Mouse (Mus musculus) gastrocnemius, postnatal 10 days (tissue): ENCODE results near the gene Kmt2e. TPM values are rescaled to one million over a fixed set of nuclear protein-coding genes. Genes with fewer than 3 reads are reported as not detected.

Experiments
- DNase-seq: peaks from one replicate; pipeline ENCODE4 v3.0.0; 2021; ENCODE audit warnings: mixed read lengths
- long read RNA-seq, 2 experiments: library from polyadenylated mRNA; stranded (forward); transcript quantifications; one replicate each; pipeline ENCODE4 v2.0.0; 2021
- total RNA-seq, 2 experiments: library from RNA; stranded (reverse); gene quantifications; 2 replicates each; pipeline ENCODE4 v1.2.3; 2021

Gene Kmt2e
- 10 to 100 TPM; 33.1 to 45.6 TPM for total RNA-seq
- long read RNA-seq, experiment 1, partial matches to known transcripts: 16 of 22 reads
- long read RNA-seq, experiment 1, other reads (novel, unspliced or antisense): 6 of 22 reads
- long read RNA-seq, experiment 2, partial matches to known transcripts: 12 of 15 reads
- long read RNA-seq, experiment 2, other reads (novel, unspliced or antisense): 3 of 15 reads

DNA sequence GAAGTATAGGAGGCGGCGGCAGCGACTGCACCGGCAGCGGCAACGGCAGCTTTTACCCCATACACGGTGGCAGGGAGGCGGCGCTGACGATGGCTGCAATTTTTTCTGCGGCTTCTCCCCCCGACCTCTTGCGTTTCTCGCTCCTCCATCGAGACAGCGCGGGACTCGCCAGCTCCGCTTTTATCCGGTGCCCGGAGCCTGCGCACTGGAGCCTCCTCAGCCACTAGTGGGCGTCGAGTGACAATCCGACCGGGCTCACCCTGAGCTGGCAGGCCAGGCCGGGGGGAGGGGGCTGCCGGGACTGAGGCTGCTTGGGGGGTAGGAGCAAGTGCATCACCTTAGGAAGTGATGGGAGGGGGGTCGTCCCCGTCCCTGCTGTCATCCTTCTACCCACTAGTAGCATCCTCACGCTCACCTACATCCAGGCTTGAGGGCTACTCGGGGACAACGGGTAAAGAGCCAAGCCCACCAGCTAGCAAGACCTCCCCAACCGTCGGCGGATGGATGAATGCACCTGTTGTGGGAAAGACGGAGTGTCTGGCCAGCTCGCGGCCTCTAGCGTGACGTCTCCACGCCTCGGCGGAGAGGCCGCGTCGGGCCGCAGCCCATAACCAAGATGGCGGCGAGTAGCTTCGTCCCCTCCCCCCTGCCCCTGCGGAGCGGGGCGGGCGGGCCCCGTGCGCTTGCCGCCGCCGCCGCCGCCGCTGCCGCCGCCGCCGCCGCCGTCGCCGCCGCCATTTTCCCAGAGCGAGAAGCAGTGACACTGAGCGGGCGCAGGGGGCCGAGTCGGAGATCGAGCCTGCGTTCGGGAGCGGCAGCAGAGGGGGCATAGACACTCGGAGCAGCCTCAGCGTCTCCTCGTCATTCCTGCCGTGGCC is at the start of gene Kmt2e:
Gene Kmt2e (plus strand): TSS at position 722 of the 878 bp plus-strand sequence.
- DNase-seq: peak; percentile 95

DNA sequence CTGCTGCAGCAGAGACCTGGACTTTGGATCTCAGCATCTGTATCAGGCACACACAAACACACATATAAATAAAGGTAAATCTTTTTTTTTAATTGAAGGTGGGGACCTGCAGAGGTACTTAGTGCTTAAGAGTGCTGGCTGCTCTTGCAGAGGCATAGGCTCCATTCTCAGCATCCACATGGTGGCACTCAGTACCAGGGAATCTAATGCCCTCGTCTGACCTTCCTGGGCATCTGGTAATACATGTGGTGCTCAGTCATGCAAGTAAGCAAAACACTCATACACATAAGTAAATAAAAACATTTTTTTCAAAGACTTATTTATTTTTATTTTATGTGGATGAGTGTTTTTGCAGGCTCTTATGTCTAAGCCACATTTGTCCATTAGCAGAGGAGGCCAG is 49.1 kb upstream of the Kmt2e start:
- DNase-seq: no peak

DNA sequence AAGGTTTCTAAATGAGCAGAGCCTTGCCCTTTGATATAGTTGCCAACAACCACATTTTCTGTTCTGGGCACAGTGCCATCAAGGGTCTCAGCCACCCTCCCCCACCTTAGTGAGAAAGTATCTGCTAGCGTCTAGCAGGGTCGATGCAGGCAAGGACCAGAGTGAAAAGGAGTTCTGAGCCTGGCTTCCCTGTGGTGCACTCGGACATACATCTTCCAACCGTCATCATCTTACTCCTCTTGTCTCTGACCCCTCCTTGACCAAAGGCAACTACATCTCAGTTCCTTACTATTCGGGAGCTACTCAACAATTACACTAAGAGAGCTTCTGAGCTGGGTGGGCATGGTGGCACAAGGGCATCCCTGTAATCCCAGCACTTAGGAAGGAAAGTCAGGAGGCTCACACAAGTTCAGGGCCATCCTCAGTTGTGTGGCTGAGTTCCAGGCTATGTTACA is 48.5 kb upstream of the Kmt2e start:
- no peak for DNase-seq

DNA sequence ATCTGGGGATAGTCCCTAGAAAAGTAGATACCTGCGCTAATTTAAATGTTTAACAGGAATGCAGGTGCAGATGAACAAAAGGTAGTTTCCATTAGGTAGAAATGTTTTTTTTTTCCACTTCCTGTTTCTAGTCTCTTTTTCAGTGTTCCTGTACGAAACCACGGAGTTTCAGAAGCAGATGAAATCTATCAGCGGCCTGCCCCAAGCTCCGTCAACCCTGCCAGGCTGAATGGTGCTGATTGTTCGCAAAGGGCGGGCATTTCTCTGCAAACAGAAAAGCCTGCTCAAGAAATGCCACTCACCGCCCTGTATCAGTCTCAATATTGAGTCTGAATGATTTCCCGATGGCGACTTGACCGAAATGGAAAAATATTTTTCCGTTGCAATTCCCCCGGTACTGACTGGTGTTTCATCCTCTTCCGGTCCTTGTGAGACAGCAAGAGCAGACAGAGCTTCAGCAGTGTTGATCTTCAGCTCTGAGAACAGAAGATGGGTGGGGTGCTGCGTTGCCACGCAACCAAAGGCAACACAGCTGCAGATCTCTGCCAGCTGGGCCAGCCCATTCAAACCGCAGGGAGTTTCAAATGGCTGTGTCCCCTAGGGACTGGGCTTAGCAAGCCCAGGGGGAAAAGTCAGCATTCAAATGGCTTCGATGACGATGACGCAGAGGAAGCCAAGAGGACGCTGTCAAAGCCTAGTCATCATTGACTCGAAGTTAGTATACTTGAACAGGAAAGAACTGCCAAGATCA is 47.5 kb upstream of the Kmt2e start:
- DNase-seq: peak; percentile 78

DNA sequence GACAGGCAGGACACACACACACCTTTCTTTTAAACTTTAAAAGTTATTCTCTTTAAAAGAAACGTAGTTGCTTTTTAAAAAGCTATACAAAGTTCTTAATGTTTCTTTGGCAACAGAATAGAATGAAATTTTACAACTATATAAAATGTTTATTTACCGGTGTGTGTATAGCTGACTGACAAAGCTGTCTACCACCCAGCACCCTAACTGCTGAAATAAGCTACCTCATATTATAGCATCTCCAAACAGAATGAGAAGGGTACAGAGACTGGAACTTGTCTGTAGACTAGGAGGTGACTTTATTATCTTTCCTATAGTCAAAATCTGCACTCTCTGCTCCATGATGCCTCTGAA is 47.0 kb upstream of the Kmt2e start:
- no peak for DNase-seq

DNA sequence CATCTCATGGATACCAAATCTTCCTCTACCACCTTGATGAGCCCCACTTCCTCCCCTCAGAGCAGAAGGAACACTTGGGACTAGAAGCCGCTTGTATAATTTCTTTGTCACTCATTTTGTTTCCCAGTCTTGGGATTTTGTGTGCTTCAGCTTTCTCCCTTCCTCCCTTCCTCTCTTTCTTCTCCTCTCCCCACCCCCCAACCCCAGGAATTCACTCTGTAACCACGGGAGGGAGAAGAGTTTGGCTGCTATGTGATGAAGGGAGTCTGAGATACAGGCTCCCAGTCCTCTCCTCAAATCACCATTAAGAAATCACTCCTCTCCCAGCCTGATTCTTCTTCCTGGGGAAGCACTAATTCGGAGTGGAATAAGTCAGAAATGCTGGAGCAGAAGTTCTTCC is 46.1 kb upstream of the Kmt2e start:
- no peak for DNase-seq

DNA sequence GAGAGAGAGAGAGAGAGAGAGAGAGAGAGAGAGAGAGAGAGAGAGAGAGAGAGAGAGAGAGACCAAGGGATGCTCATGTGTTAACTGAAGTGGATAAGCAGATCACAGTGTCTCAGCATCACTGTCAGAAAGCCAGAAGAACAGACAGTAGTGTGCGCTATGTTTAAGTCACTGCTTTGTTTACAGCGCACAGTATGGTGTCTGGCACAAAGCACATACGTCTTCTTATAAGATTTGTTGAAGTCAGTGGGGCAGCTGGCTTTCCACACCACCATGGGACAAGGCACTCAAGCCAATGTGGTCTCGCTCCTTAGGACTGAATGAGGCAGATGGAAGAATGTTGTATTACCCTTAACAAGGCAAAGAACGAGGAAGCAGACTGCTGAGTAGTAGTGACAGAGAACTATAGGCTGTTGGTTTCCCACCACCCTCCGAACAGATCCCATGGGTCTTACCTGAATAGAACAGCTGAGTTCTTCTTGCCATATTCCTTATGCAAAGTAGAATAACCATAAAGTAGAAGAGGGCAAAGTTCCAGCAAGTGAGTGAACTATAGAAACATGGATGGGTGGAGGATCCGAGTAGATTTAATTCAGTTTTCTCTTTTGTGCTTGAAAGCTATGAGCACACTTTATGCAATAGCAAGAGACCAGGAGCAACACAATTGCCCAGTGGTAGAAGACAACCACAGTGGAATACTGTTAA is 44.5 kb upstream of the Kmt2e start:
- no peak for DNase-seq

DNA sequence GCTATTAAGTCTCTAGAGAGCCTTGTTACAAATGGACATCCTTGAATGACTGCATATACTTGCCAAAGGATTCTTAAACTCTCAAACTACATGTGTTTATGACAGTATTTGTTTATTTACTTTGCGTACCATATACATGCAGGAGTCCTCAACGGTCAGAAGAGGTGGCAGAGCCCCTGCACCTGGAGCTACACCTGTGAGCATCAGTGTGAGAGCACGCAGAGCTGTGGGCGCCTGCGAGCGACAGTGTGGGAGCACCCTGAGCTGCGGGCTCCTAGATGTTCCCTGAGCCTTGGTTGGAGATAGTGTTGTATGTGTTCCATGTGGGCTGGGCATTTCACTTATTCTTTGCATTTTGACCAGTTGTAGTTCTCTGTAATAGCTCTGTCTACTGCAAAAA is 42.5 kb upstream of the Kmt2e start:
- DNase-seq: no peak

DNA sequence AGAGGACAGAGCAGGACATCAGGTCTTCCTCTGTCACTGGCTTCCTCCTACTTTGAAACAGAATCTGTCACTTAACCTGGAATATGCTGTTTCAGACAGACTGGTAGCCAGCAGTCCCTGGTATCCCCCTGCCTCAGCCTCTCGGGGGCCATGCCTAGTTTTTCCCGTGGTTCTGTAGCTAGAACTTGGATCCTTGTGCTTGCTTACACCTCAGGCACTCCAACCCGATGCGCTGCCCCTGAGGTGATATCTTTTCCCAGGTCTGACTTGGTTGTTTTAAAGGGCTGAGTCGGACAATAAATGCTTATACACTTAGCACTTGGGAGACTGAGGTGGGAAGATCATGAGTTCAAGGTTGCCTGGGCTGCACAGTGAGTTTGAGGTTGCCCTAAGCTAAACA is 40.4 kb upstream of the Kmt2e start:
- DNase-seq: no peak

DNA sequence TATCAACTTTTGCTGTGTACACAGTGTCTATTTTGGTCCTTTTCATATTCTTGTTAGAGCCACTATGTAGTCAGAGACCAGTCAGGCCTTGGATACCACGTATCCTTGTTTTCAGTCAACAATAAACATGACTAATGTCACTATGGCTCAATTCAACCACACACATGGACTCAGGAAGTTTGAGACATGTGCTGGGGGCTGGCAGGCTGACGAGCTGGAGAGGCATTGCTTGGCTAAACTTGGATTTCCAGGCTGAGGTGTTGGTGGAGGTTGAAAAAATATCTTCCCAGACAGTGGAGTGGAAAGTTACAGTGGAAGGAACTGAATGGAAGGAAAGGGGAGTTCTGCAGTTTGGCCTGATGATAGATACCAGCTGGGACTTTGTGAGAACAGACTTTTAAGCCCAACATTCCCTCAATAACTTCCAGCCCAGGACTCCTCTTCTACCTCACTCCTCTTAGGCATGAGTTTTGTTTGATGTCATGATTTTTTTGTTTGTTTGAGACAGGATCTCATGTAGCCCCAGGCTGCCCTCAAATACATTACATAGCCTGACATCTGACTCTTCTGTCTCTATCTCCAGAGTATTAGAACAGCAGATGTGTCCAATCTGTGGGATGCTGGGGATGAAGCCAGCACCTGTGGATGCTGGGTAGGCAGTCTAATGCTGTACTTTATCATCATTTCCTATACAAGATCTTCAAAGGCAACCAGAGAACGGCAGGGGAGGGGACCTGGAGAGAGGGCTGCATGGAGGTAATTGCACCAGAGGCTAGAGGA is 39.7 kb upstream of the Kmt2e start:
- no peak for DNase-seq

DNA sequence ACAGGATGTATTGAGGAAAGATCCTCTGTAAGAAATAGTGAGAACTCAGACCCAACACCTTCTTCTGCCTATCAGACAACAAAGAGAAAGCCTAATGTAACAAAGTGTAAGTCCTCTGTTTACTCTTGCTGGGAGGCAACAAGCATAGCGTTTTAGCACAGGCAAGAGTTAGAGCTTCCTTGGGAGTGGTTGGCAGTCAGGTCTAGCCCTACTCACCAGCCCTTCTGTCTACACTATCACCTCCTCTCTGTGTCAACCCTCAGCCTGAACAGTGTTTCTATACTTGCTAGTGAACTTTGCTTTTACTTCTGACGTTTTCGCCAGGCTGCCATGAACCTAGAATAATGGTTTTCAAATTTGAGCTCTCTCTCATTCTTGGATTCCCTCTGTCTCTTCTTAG is 38.5 kb upstream of the Kmt2e start:
- DNase-seq: no peak

DNA sequence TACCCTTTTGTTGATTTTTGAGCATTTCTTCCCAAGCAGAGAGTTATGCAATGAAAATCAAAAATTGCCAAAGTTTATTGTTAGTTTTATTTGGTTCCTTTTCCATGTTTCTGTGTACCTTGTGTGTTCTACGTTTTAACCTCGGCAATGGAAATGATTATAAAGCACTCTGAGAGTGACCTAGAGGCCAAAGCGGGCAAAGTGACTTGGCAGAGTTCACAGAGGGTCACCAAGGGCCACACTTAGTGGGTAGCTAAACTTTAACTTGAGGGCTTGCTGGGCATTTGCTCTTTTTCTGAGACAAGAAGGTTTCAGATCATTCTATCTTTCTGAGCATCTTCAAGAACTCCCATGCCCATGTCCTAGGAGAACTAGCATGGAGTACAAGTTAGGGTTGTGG is 37.5 kb upstream of the Kmt2e start:
- DNase-seq: no peak

DNA sequence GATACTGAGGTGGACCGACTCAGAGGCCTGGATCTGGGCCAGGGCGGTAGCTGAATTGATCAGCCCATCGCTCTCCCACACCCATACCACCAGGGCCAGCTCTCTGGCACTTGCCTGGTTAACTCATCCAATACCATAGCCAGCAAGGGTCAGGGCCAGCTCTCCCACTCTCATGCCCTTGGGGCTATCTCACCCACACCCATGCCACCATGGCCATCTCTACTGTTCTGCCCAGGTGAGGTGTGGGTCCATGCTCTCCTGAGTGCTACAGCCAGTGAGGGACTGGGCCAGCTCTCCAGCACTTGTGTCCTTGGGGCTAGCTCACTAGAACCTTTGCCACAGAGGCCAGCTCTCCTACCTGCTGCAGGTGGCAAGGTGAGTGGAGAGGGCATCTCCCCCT is 34.1 kb upstream of the Kmt2e start:
- DNase-seq: no peak

DNA sequence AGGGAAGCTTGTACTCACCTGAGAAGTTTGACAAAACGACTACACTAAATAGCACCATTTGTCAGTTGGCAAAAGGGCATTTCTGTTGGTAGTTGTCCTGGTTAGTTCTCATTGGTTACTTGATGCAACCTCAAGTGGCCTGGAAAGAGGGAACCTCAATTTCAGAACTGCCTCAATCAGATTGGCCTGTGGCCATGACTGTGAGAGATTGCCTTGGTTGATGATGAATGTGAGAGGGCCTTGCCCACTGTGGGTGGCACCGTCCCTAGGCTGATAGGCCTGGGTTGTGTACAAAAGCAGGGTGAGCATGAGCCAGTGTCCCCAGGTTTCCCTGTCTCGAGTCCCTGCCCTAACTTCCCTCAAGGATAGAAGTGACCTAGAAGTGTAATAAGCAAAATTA is 33.4 kb upstream of the Kmt2e start:
- no peak for DNase-seq

DNA sequence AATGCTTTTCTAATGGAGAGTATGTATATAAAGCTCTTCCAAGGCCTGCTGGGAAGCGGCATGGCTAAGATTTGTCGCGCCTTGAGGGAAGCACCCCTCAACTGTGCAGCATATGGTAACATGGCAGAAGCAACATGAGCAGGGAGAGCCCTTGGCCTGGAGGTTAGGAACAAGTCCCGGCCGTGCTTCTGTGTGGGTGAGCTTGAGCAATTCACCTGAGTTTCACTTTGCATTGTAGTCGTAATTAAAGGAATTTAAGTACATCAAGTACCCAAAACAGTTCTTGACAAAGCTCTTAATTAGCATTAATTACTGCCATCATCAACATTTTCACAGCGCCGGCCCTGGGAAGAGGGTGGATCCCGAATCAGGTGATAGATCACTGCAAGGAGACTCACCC is 32.9 kb upstream of the Kmt2e start:
- DNase-seq: no peak

DNA sequence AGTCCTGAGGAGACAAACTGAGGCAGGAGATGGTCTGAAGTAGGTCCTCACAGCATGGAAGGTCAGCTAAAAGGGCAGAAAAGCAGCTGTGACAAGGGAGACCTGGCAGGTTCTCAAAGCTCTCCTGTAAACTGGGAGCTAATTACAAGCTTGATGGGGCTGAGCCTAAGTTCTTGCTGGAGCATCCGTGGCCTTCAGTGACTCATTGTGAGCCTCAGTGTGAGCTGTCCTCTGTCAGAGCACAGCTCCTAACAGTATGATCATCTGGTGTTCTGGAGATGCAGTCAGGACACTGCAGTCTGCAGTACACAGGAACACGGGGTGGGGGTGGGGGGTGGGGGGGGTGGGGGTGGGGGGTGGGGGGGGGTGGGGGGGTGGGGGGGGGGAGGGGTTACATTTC is 32.2 kb upstream of the Kmt2e start:
- no peak for DNase-seq

DNA sequence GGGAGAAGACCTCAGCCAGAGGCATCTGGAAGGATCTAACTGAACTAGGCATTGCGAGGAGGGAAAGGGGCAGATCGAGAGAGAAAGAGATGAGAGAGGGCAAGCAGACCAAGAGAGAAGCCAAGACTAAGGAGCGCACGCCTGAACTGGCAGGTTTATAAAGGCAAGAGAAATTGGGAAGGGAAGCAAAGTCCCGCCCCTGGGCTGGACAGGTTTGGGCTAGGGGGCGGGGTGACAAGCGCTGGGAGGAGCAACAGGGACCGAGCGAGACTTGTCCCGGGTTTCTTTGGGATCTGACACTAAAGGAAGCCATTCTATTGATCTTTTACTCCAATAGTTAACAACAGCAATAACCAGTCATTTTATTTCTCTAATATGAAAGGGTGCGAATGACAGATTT is 31.1 kb upstream of the Kmt2e start:
- no peak for DNase-seq

DNA sequence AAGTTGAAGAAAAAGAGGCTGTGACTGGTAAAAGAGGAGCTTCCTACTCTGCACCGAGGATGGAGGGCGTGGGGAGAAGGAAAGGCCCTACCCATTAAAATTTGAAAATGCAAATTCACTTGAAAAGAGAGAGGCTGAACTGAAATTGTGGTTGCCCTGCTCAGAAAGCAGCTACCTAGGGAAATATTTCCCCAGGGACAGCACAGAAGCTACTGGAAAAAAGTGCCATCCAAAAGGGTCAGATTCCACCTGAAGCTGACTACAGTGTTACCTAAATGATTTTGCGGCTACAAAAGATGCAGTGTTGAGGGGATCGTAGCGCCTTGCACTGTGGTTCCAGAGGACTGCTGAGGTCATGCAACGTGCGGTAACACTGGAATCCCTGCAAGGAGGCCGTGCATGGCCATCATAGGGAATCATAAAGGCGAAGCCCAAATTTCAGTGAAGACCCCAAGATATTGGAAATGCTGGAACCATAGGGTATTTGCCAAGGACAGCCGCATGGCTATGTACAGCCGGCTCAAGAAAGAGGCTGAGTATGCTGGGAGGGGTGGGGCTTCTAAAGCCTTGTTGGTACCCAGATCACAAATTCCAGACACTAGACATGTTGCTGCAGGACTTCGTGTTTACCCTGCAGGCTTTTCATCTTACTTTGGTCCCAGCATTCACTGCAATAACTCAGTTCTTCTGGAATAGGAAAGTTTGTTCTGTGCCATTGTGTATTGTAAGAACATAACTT is 28.4 kb upstream of the Kmt2e start:
- no peak for DNase-seq

DNA sequence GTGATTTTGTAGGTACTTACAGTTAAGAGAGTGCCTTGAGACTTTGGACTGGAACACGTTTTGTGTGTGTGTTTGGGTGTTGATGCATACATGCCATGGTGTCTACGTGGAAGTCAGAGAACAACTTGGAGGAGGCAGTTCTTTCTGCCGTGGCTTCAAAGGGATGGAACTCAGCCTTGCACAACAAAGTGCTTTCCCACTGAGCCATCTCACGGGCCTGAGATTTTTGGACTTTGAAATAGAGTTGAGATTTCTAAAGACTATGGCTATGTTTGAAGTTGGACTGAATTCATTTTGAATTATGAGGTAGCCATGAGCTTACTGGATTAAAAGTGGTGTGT is 27.9 kb upstream of the Kmt2e start:
- DNase-seq: no peak

DNA sequence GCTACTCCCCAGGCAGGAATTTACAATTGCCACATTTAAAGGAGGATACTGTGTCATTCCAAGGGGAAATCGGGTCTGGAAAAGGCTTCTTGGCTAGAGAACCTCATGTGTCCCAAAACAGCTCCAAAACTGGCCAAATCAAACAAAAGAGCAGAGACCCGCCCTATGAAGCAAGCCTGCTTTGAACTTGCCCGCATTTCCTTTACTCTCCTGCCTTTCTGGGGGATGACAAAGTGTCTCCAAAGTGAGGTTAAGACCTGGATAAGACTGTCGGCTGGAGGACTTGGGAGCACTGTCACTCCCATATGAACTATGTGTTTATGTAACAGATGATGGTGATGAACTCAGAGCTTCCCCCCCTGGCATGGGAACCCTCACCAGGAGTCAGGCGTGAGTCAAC is 26.1 kb upstream of the Kmt2e start:
- DNase-seq: no peak

DNA sequence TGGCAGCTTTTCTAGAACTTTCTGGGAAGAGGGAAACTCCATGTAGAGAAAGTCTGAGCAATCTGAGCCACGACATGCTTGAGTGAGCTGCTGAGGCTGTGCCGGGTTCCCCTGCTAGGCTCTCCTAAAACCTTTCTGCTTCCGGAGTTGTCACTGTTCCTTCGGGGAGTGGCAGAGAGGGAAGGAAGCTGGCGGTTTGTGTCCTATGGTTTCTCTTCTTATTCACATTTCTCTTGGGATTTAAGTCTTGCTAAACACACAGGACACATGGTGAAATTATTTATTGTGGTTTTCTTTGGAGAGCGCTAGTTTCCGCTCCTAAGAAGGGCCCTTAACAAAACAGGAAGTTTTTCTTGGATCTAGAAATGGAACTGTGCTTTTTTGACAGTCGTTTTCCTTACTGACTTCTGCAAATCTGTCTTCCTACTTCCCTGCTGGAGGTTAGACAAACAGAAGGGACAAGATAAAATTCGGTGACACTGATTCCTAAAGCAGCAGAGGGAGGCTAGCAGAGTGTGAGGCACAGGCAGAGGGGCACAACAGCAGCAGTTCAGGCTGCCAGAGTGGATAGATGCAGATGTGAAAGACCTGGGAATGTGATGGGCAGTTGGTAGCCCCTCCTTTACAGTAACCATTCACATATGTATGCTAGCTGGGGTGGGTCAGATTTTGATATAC is 24.1 kb upstream of the Kmt2e start:
- DNase-seq: no peak
